Mouse (Mus musculus): ENCODE data around the gene AF067061.

DNA sequence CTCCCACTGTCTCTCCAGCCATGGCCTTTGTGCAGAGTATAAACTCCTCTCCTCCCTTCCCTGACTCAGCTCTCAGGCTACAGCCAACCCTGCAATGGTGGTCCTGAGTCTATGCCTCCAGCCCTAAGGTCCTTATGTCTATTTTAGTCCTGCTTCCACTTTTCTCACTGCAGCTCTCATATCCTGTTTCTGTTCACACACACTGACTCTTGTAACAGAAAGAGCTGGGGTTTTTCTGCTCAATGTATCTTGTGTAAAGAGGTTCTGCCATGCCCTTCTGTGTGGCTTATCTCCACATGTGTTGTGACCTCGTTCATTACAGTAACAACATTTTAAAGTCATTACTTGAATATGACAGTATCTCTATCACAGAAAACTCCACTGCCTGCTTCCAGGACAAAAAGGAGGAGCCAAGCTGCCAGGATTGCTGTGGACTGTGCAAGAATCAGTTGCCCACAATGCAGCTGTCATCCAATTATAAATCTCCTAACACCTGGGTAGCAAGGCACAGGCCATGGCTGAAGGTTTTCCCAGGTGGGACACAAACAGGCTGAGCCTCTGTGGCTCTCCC is 36.5 kb downstream of the AF067061 start:
- no peak for TF ChIP-seq CTCF (IDR thresholded peaks at IDR 0.05; ENCODE audit: extremely low read depth, insufficient read length, insufficient replicate concordance, low read depth, low read length)
- TF ChIP-seq POLR2A (IDR thresholded peaks at IDR 0.05; ENCODE audit: low read depth, low read length), result no peak
